Mouse (Mus musculus) liver, embryonic 13.5 days (tissue): ENCODE measurements at regions not wholly inside any gene's neighbourhood (a gene's known extent, or its start where the extent isn't known, plus 50 kb on each side); places are given as distances from the start of the nearest gene placed in this dataset.

Experiments used
- ATAC-seq: fragments of 200-750 bp; cut with Nextera tagmentation; 2 replicates; pipeline ENCODE4 v1.8.0; 2017; ENCODE audit warnings: low read depth, mild to moderate bottlenecking, moderate number of reproducible peaks, moderate library complexity
- DNase-seq: peaks from one replicate; pipeline ENCODE4 v3.0.0; 2022
- H3K27ac ChIP-seq: fragments of 300-500 bp; sonication (generic); 2 replicates; pipeline ENCODE4 v1.5.1; 2015; ENCODE audit warnings: moderate library complexity, mild to moderate bottlenecking, inconsistent platforms
- H3K27me3 ChIP-seq: fragments of 300-500 bp; sonication (generic); 2 replicates; pipeline ENCODE4 v1.6.1; 2015; ENCODE audit warnings: mild to moderate bottlenecking, inconsistent platforms
- H3K36me3 ChIP-seq: fragments of 300-500 bp; sonication (generic); 2 replicates; pipeline ENCODE4 v1.6.1; 2015; ENCODE audit warnings: mild to moderate bottlenecking, inconsistent platforms
- H3K4me1 ChIP-seq: fragments of 300-500 bp; sonication (generic); replicated peaks from 2 replicates; pipeline ENCODE4 v1.6.1; 2015; ENCODE audit warnings: inconsistent platforms
- H3K4me2 ChIP-seq: fragments of 300-500 bp; sonication (generic); 2 replicates; pipeline ENCODE4 v1.6.1; 2015; ENCODE audit warnings: inconsistent platforms, mild to moderate bottlenecking, moderate library complexity
- H3K4me3 ChIP-seq: fragments of 300-500 bp; sonication (generic); replicated peaks from 2 replicates; pipeline ENCODE4 v1.5.1; 2015; ENCODE audit warnings: mild to moderate bottlenecking, inconsistent platforms
- H3K9ac ChIP-seq: fragments of 300-500 bp; sonication (generic); 2 replicates; pipeline ENCODE4 v1.6.1; 2015; ENCODE audit warnings: mild to moderate bottlenecking, inconsistent platforms
- H3K9me3 ChIP-seq: fragments of 300-500 bp; sonication (generic); replicated peaks from 2 replicates; pipeline ENCODE4 v1.6.1; 2016; ENCODE audit warnings: inconsistent platforms
- WGBS: fragments of 180-500 bp; shearing (Covaris S2); methylation state at CpG from one replicate; pipeline ENCODE4 v1.1.7; 2015; ENCODE audit not compliant: insufficient replicate concordance; 5-methylcytosine and 5-hydroxymethylcytosine counted together

- Histone ChIP-seq H3K27me3 (no peaks in the 10 kb centered on the region), H3K4me1 (no peaks in the 10 kb centered on the region), H3K4me3 (no peak overlapping the region), H3K4me2 (no peak overlapping the region), H3K9me3 (no peaks in the 10 kb centered on the region; the same call in 1 of the 2 replicates), H3K36me3 (no peaks in the 10 kb centered on the region), H3K9ac (no peak overlapping the region), H3K27ac (no peak overlapping the region)
- ATAC-seq, result no peak
- DNase-seq, result no peak
- WGBS, result 58% methylated on average over 2 of the region's 2 CpGs
These were observed 54.1 kb downstream of the Nog start for GRCm38 (mm10) chr11:89247991-89248390.

- 20% methylated on average over 3 of the region's 3 CpGs for WGBS
- H3K4me3 ChIP-seq, result no peak overlapping the region
- no peak overlapping the region for H3K4me2 ChIP-seq
- H3K9ac ChIP-seq, result no peak overlapping the region
- H3K27me3 ChIP-seq, result no peaks in the 10 kb centered on the region
- H3K27ac ChIP-seq, result no peak overlapping the region
- no peaks in the 10 kb centered on the region for H3K4me1 ChIP-seq
- H3K36me3 ChIP-seq, result no peaks in the 10 kb centered on the region
- no peak for ATAC-seq
- H3K9me3 ChIP-seq, result no peaks in the 10 kb centered on the region
- DNase-seq, result no peak
These were observed 58.8 kb downstream of the Nog start for GRCm38 (mm10) chr11:89243370-89243769.

- no peaks in the 10 kb centered on the region for H3K4me1 ChIP-seq
- no peak overlapping the region for H3K4me2 ChIP-seq
- no peaks in the 10 kb centered on the region for H3K27me3 ChIP-seq
- DNase-seq, result no peak
- 38% methylated on average over 2 of the region's 2 CpGs for WGBS
- no peak overlapping the region for H3K27ac ChIP-seq
- no peaks in the 10 kb centered on the region for H3K9me3 ChIP-seq
- no peak overlapping the region for H3K4me3 ChIP-seq
- ATAC-seq, result no peak
- no peaks in the 10 kb centered on the region for H3K36me3 ChIP-seq
- no peak overlapping the region for H3K9ac ChIP-seq
These were observed 60.0 kb downstream of the Nog start for GRCm38 (mm10) chr11:89242130-89242529.

GRCm38 (mm10) chr11:89239891-89240290 is 62.2 kb downstream of the Nog start:
- ATAC-seq, result no peak
- no peak for DNase-seq
- WGBS, result 57% methylated on average over 9 of the region's 9 CpGs

GRCm38 (mm10) chr11:89236904-89237303 is 65.2 kb downstream of the Nog start:
- H3K4me3 ChIP-seq, result no peak overlapping the region
- H3K36me3 ChIP-seq, result no peaks in the 10 kb centered on the region
- ATAC-seq, result no peak
- WGBS, result 61% methylated on average over 3 of the region's 3 CpGs
- H3K4me1 ChIP-seq, result no peaks in the 10 kb centered on the region
- DNase-seq, result no peak
- no peak overlapping the region for H3K27ac ChIP-seq
- H3K4me2 ChIP-seq, result no peak overlapping the region
- no peak overlapping the region for H3K9ac ChIP-seq
- no peaks in the 10 kb centered on the region for H3K27me3 ChIP-seq
- H3K9me3 ChIP-seq, result no peaks in the 10 kb centered on the region

More at GRCm38 (mm10) chr11:89239891-89240290, 62.2 kb downstream of the Nog start:
- no peak overlapping the region for H3K4me2 ChIP-seq
- no peaks in the 10 kb centered on the region for H3K27me3 ChIP-seq
- no peaks in the 10 kb centered on the region for H3K36me3 ChIP-seq
- no peak overlapping the region for H3K27ac ChIP-seq
- H3K9me3 ChIP-seq, result no peaks in the 10 kb centered on the region
- H3K4me1 ChIP-seq, result no peaks in the 10 kb centered on the region
- no peak overlapping the region for H3K4me3 ChIP-seq
- H3K9ac ChIP-seq, result no peak overlapping the region

- H3K36me3 ChIP-seq, result no peaks in the 10 kb centered on the region
- no peaks in the 10 kb centered on the region for H3K27me3 ChIP-seq
- DNase-seq (no peak), ATAC-seq (no peak)
- no peak overlapping the region for H3K27ac ChIP-seq
- H3K4me2 ChIP-seq, result no peak overlapping the region
- no peaks in the 10 kb centered on the region for H3K9me3 ChIP-seq
- 49% methylated on average over 9 of the region's 9 CpGs for WGBS
- H3K9ac ChIP-seq, result no peak overlapping the region
- no peaks in the 10 kb centered on the region for H3K4me1 ChIP-seq
- no peak overlapping the region for H3K4me3 ChIP-seq
These were observed 69.2 kb downstream of the Nog start for GRCm38 (mm10) chr11:89232884-89233480.

GRCm38 (mm10) chr11:89229726-89230125 is 72.4 kb downstream of the Nog start:
- H3K36me3 ChIP-seq, result no peaks in the 10 kb centered on the region
- 0 out of 2 replicates have a peak, but pooled peaks cover 3% of the 10 kb centered on the region for H3K4me1 ChIP-seq
- no peak overlapping the region for H3K4me2 ChIP-seq
- WGBS, result 51% methylated on average over 5 of the region's 5 CpGs
- no peaks in the 10 kb centered on the region for H3K27me3 ChIP-seq
- DNase-seq (no peak), ATAC-seq (no peak)
- H3K27ac ChIP-seq, result no peak overlapping the region
- H3K4me3 ChIP-seq, result no peak overlapping the region
- no peaks in the 10 kb centered on the region for H3K9me3 ChIP-seq
- H3K9ac ChIP-seq, result no peak overlapping the region

- 68% methylated on average over 5 of the region's 5 CpGs for WGBS
- no peak overlapping the region for H3K4me2 ChIP-seq
- no peaks in the 10 kb centered on the region for H3K36me3 ChIP-seq
- ATAC-seq (no peak), DNase-seq (no peak)
- no peak overlapping the region for H3K4me3 ChIP-seq
- no peaks in the 10 kb centered on the region for H3K27me3 ChIP-seq
- H3K9ac ChIP-seq, result no peak overlapping the region
- H3K27ac ChIP-seq, result no peak overlapping the region
- H3K4me1 ChIP-seq, result no peaks in the 10 kb centered on the region
- H3K9me3 ChIP-seq, result no peaks in the 10 kb centered on the region
These were observed 88.9 kb downstream of the Nog start for GRCm38 (mm10) chr11:89213204-89213603.

GRCm38 (mm10) chr11:89209531-89209950 is 92.6 kb downstream of the Nog start:
- Histone ChIP-seq H3K27ac (no peak overlapping the region), H3K4me3 (no peak overlapping the region), H3K4me1 (no peaks in the 10 kb centered on the region), H3K27me3 (no peaks in the 10 kb centered on the region), H3K4me2 (no peak overlapping the region), H3K36me3 (no peaks in the 10 kb centered on the region), H3K9me3 (no peaks in the 10 kb centered on the region), H3K9ac (no peak overlapping the region)
- ATAC-seq, result no peak
- 41% methylated on average over 11 of the region's 11 CpGs for WGBS
- DNase-seq, result no peak

GRCm38 (mm10) chr11:89209072-89209471 is 93.1 kb downstream of the Nog start:
- Histone ChIP-seq H3K27me3 (no peaks in the 10 kb centered on the region), H3K4me3 (no peak overlapping the region), H3K9ac (no peak overlapping the region), H3K4me2 (no peak overlapping the region), H3K36me3 (no peaks in the 10 kb centered on the region), H3K4me1 (no peaks in the 10 kb centered on the region), H3K27ac (no peak overlapping the region), H3K9me3 (no peaks in the 10 kb centered on the region)
- 41% methylated on average over 6 of the region's 6 CpGs for WGBS
- ATAC-seq, result no peak
- no peak for DNase-seq

GRCm38 (mm10) chr11:89206788-89207187 is 95.3 kb downstream of the Nog start:
- WGBS, result 25% methylated on average over 3 of the region's 3 CpGs
- ATAC-seq, result no peak
- H3K9me3 ChIP-seq, result no peaks in the 10 kb centered on the region

GRCm38 (mm10) chr11:89204948-89205545 is 97.1 kb downstream of the Nog start:
- H3K4me2 ChIP-seq, result no peak overlapping the region
- no peak for ATAC-seq
- WGBS, result 30% methylated on average over 7 of the region's 7 CpGs

More at GRCm38 (mm10) chr11:89206788-89207187, 95.3 kb downstream of the Nog start:
- H3K4me1 ChIP-seq, result no peaks in the 10 kb centered on the region
- no peak overlapping the region for H3K9ac ChIP-seq
- H3K36me3 ChIP-seq, result no peaks in the 10 kb centered on the region
- no peak overlapping the region for H3K4me3 ChIP-seq
- H3K27me3 ChIP-seq, result no peaks in the 10 kb centered on the region
- no peak overlapping the region for H3K27ac ChIP-seq
- no peak overlapping the region for H3K4me2 ChIP-seq
- DNase-seq, result no peak

More at GRCm38 (mm10) chr11:89204948-89205545, 97.1 kb downstream of the Nog start:
- H3K9ac ChIP-seq, result no peak overlapping the region
- no peaks in the 10 kb centered on the region for H3K9me3 ChIP-seq
- DNase-seq, result no peak
- no peaks in the 10 kb centered on the region for H3K4me1 ChIP-seq
- H3K4me3 ChIP-seq, result no peak overlapping the region
- no peaks in the 10 kb centered on the region for H3K36me3 ChIP-seq
- no peak overlapping the region for H3K27ac ChIP-seq
- H3K27me3 ChIP-seq, result no peaks in the 10 kb centered on the region
